Mouse (Mus musculus): ENCODE results near the gene Pdzd7. TPM values are rescaled to one million over a fixed set of nuclear protein-coding genes. Genes with fewer than 3 reads are reported as not detected.

Pdzd7 gene
- polyA plus RNA-seq, 3 experiments from 2014 or later: not detected

DNA sequence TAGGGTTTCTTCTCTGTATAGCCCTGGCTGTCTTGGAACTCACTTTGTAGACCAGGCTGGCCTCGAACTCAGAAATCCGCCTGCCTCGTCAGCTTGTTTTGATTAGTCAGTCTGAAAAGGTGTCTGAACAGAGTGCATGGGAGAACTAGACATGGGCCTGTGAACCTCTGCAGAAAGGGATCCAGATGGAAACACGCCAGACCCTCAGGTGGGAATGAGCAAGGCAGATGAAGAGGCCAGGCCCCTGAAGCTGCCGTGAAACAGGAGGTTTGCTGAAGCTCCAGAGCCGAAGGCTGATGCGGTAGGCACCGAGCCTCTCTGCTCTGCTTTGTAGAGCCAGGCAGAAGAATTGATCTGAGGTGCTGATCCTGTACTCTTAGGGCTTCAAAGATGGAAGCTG is 33.3 kb downstream of the Pdzd7 start:
- ATAC-seq: no peak

DNA sequence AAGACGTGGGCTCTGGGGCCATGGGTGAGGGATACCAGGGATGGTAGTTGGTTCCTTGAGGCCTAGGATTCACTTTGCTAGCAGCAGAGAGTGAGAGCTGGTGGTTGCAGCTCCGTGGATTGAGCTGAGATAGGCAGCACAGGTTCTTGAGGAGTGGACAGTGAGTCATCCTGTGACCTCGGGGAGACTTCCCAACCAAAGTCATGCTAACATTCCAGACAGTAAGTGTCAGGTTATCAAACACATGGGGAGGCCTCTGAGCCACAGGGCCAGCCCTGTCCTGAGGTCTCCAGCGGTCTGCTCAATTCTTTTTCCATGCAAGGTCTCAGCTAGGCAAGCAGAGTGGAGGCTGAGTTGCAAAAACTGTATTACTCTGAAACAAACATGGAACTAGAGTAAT is 34.9 kb downstream of the Pdzd7 start:
- ATAC-seq: no peak

DNA sequence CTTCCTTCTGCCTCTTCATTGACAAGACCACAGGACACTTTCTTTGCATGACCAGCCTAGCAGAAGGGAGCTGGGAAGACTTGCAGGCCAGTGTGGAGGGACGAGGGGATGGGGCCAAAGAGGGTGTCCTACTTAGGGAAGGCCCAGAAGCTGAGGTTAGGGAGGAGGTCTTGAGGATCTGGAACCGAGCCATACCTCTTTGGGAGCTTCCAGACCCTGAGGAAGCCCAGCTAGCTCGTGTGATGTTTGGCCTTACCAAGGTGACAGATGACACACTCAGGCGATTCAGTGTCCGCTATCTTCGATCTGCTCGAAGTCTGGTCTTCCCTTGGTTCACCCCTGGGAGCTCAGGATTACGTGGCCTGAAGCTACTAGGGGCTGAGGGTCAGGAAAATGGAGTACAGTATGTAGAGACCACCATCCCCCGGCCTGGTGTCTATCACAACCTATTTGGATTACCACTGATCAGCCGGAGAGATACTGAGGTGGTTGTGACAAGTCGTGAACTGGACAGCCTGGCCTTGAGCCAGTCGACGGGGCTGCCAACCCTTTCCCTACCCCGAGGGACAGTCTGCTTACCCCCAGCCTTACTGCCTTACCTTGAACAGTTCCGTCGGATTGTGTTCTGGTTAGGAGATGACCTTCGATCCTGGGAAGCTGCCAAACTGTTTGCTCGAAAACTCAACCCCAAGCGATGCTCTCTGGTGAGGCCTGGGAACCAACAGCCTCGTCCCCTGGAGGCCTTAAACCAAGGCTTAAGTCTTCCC is 37.9 kb downstream of the Pdzd7 start:
- ATAC-seq: no peak

- no peak for ATAC-seq
These were observed 38.5 kb downstream of the Pdzd7 start for GRCm38 (mm10) chr19:45007021-45007420.

GRCm38 (mm10) chr19:45005957-45006712 is 39.4 kb downstream of the Pdzd7 start, which contains the start of gene Mrpl43:
TSS of gene Mrpl43 (minus strand) at chr19:45006442.
- ATAC-seq: peak; percentile 97

GRCm38 (mm10) chr19:45005444-45005843 is 40.1 kb downstream of the Pdzd7 start, which contains the start of gene Twnk:
TSS of gene Twnk (plus strand) at chr19:45005663.
- ATAC-seq: no peak

- no peak for ATAC-seq
These were observed 41.6 kb downstream of the Pdzd7 start for GRCm38 (mm10) chr19:45003740-45004516.

GRCm38 (mm10) chr19:45002301-45002700 is 43.2 kb downstream of the Pdzd7 start:
- ATAC-seq: no peak

DNA sequence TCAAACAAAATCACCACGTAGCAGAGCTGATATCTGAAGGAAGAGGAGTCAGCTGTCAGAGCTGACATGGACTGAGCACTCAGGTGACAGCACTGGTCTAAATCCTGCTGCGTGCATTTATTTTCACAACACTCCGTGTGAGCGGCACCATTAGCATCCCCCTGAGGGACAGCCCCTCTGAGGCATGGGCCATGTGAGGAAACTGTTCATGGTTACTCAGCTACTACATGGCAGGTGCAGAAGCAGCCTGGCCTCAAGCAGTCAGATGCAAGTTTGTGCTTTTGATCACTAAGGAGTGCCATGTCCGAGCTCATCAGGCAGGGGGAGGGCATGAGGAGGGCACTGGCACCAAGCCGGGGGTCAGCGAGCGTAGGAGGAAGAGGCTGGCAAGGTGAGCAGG is 45.9 kb downstream of the Pdzd7 start:
- no peak for ATAC-seq

DNA sequence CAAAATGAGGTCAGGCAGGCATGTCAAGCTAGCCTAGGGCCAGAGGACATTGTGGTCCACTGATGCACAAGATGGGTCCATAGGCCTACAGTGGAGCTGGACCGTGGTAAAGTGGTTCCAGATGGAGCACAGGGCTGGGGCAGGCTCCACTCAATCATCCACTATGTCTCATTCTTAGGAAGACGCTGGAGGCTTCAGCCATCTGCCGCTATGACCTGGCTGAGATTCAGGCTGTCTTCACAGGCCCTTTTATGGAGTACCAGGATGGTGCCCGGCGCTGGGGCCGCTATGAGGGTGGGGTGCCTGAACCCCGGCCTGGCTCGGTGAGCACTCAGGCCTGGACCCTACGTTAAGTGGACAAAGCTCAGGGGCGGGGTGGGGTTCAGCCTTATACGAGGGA is 47.7 kb downstream of the Pdzd7 start:
- no peak for ATAC-seq

DNA sequence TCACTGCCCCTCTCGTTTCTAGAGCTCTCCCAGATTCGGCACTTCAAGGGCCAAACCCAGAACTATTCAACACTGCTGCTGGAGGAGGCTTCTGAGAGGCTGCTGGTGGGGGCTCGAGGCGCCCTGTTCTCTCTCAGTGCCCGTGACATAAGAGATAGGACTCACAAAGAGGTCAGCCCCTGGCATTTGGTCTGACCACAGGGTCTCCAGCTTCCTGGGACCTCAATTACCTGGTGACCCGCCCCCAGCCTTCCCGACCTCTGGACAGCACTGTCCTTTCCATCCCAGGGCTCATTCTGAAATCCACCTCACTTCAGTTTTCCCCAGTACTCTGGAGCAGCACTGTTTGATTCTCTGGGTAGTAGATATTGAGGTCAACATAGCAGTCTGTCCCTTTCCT is 52.8 kb downstream of the Pdzd7 start:
- ATAC-seq: no peak

- ATAC-seq: no peak
These were observed 53.3 kb downstream of the Pdzd7 start for GRCm38 (mm10) chr19:44992246-44992645.

- ATAC-seq: no peak
These were observed 54.5 kb downstream of the Pdzd7 start for GRCm38 (mm10) chr19:44991031-44991430.

DNA sequence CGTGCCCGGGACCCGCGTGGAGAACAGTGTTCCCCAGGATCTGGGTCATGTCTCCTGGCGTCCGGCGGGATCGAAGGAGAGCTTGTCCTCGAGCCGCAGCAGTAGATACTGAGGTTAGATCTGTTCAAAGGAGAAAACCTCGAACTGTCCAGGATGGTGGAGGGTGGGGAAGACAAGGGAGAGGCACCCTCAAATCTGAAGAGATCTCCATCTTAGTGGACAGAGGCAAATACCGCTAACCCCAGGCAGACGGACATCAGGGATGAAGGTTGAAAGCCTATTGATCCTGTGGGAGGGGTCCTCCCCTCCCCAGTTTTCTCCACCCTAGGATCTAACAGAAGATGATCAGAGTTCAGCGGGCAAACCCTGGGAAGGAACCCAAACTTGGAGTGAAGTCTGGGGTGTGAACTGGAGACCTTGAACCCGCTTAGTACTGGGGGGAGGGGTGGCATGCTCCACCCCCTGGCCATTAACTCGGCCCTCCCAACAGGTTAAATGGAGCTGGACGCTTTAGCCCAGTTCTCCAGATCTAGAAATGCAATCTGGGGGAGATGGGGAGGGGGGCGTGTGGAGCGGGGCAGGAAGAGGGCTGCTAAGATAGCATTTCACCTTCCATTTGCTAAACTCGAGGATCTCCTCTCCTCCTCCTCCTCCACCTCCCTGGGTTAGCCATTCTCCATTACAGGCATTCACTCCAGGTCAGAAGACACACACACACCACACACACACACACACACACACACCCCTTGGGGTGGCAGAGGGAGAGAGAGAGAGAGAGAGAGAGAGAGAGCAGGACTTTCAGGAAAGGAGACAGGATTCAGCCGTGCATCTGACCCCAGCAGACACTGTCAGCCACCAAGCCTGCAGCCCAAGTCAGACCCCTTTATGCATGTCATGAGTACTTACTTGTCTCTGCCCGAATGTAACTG is 55.7 kb downstream of the Pdzd7 start:
- no peak for ATAC-seq

GRCm38 (mm10) chr19:44988831-44989566 is 56.5 kb downstream of the Pdzd7 start, which contains the start of gene Sema4g:
TSS of gene Sema4g (plus strand) at chr19:44989101.
- no peak for ATAC-seq

DNA sequence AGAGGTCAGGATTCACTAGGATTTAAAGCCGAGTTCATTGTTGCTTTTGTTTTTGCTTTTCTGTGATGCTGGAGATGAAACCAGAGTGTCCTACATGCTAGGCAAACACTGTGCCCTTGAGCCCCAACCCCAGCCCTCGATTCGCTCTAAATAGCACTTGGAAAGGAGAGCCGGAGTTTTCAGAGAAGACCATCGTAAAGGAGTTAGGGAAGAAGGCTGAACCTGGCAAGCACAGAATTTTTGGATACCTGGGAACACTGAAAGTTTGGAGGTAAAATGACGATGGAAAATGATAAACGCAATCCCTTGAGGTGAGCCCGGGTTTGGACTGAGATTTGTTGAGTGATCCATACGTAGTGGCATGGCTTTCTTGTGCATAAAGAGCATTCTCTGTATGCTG is 57.2 kb downstream of the Pdzd7 start:
- no peak for ATAC-seq

DNA sequence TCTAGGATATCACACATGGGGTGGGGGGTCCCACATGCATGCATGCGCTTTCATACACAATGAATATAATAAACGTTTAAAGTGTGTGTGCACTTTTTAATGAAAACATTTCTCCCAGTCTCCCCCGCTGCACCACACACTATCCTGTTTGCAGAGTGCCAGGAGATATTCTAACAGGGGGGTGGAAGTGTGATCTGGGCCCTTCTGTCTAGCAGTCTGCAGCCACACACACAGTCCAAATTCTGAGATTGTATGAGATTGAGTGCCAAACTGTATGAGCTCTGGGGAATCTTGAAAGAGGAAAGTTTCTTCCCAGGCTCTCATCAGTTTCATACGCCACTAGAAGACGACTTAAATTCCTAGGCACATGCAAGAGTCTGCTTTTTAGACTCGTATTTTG is 57.7 kb downstream of the Pdzd7 start:
- ATAC-seq: no peak

GRCm38 (mm10) chr19:44987004-44987403 is 58.5 kb downstream of the Pdzd7 start:
- ATAC-seq: no peak

DNA sequence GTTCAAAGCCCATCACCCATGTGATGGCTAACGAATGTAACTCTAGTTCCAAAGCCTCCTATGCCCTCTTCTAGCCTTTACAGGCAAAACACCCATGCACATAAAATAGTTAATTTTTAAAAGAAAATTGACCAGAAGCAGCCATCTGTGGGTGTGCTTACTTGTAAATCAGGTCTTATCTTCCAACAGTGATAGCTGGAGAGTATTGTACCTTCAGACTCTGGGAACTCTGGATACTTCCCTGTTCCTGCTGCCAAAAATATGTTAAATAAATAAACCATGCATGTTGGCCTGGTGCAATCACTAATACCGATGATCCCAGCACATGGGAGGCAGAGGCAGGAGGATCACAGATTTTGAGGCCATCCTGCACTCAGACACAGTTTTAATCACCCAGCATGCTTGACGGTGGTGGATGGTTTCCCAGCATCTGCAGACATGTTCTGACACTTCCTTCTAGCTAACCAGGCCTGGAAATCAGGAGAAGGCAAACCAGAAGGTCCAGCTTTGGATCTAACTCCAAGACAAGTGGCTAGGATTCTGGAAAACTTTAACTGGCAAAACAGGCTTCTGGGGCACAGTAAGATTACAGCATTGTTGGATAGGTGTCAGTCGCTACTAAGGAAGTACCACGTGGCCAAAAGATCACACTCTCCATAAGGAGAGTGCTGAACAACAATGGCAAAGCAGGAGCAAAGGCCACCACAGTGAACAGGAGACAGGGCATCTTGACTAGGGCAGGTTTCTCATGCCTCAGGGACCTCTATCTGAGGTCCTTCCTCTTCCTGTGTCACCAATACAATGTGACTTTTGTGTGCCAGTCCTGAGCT is 60.1 kb downstream of the Pdzd7 start:
- no peak for ATAC-seq

GRCm38 (mm10) chr19:44984420-44984819 is 61.1 kb downstream of the Pdzd7 start:
- no peak for ATAC-seq
